Mouse (Mus musculus) liver, embryonic 15.5 days (tissue): Measurements from ENCODE around the gene Pdlim1. TPM values are rescaled to one million over a fixed set of nuclear protein-coding genes. Genes with fewer than 3 reads are reported as not detected.
A peak's percentile ranks its signal among the peaks of the same experiment; 100 is the strongest.

Experiments
- ATAC-seq: fragments of 200-750 bp; cut with Nextera tagmentation; 2 replicates; pipeline ENCODE4 v1.8.0; 2017; ENCODE audit warnings: moderate number of reproducible peaks, mild to moderate bottlenecking, moderate library complexity; ENCODE audit not compliant: insufficient read depth
- H3K27ac ChIP-seq: fragments of 300-500 bp; sonication (generic); replicated peaks from 2 replicates; pipeline ENCODE4 v1.5.1; 2015; ENCODE audit warnings: mild to moderate bottlenecking, inconsistent platforms
- H3K27me3 ChIP-seq: fragments of 300-500 bp; sonication (generic); 2 replicates; pipeline ENCODE4 v1.6.1; 2015; ENCODE audit warnings: mild to moderate bottlenecking, inconsistent platforms
- H3K36me3 ChIP-seq: fragments of 300-500 bp; sonication (generic); replicated peaks from 2 replicates; pipeline ENCODE4 v1.6.1; 2015; ENCODE audit warnings: moderate library complexity, mild to moderate bottlenecking, inconsistent platforms
- H3K4me1 ChIP-seq: fragments of 300-500 bp; sonication (generic); replicated peaks from 2 replicates; pipeline ENCODE4 v1.6.1; 2015; ENCODE audit warnings: inconsistent platforms
- H3K4me2 ChIP-seq: fragments of 300-500 bp; sonication (generic); 2 replicates; pipeline ENCODE4 v1.6.1; 2015; ENCODE audit warnings: moderate library complexity, mild to moderate bottlenecking, inconsistent platforms
- H3K4me3 ChIP-seq: fragments of 300-500 bp; sonication (generic); replicated peaks from 2 replicates; pipeline ENCODE4 v1.5.1; 2015; ENCODE audit warnings: mild to moderate bottlenecking, inconsistent platforms
- H3K9ac ChIP-seq: fragments of 300-500 bp; sonication (generic); 2 replicates; pipeline ENCODE4 v1.6.1; 2015; ENCODE audit warnings: moderate library complexity, mild to moderate bottlenecking, inconsistent platforms
- H3K9me3 ChIP-seq: fragments of 300-500 bp; sonication (generic); replicated peaks from 2 replicates; pipeline ENCODE4 v1.6.1; 2016; ENCODE audit warnings: inconsistent platforms
- WGBS: fragments of 180-500 bp; shearing (Covaris S2); methylation state at CpG from one replicate; pipeline ENCODE4 v1.1.7; 2015; ENCODE audit warnings: mixed read lengths; ENCODE audit not compliant: insufficient replicate concordance; 5-methylcytosine and 5-hydroxymethylcytosine counted together
- polyA plus RNA-seq: library from polyadenylated mRNA; unstranded; fragments of >200 nt; fragmentation: Nextera tagmentation; extraction: Ambion mirVana; gene quantifications from 2 replicates; pipeline ENCODE4 v1.2.1, GENCODE M21; 2015

The Pdlim1 gene
- polyA plus RNA-seq, 1 experiment from 2014 or later = 70.4 TPM

GRCm38 (mm10) chr19:40302916-40303315, 31.3 kb upstream of the Pdlim1 start:
- Histone ChIP-seq H3K9ac (no peak overlapping the region), H3K36me3 (0 out of 2 replicates have a peak, but pooled peaks cover 7% of the 10 kb centered on the region), H3K9me3 (no peaks in the 10 kb centered on the region), H3K4me3 (no peak overlapping the region), H3K4me2 (no peak overlapping the region), H3K4me1 (peaks cover 45% of the 10 kb centered on the region), H3K27ac (no peak overlapping the region), H3K27me3 (no peaks in the 10 kb centered on the region)
- no peak for ATAC-seq
- 84% methylated on average over 9 of the region's 9 CpGs for WGBS

DNA sequence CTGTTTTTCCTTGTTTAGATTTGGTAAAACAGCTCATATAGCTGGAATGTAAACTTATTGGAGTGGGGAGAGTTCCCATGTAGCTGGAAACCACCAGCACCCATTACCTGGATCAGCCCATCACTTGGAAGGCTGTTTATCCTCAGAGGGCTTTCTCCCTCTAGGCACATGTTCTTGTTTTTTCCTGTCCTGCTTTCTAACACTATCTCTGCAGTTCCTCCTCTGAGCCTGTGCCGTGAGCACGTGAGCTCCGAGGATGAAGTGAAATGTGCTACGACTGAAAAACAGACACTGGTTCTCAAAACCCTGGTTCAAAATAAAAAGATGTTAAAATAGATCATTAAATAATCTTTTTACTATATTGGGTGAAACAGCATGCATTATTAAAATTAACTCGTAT, 30.8 kb upstream of the Pdlim1 start:
- Histone ChIP-seq H3K27ac (no peak overlapping the region), H3K27me3 (no peaks in the 10 kb centered on the region), H3K4me3 (no peak overlapping the region), H3K4me1 (peaks cover 46% of the 10 kb centered on the region), H3K9ac (no peak overlapping the region), H3K36me3 (0 out of 2 replicates have a peak, but pooled peaks cover 7% of the 10 kb centered on the region), H3K9me3 (no peaks in the 10 kb centered on the region), H3K4me2 (no peak overlapping the region)
- ATAC-seq = no peak
- 60% methylated on average over 5 of the region's 5 CpGs for WGBS

GRCm38 (mm10) chr19:40299983-40300759, 28.5 kb upstream of the Pdlim1 start:
- no peak for ATAC-seq
- Histone ChIP-seq H3K9ac (no peak overlapping the region), H3K4me1 (peaks cover 61% of the 10 kb centered on the region), H3K4me3 (no peak overlapping the region), H3K27ac (no peak overlapping the region), H3K4me2 (no peak overlapping the region), H3K36me3 (peaks cover 11% of the 10 kb centered on the region; the same call in 1 of the 2 replicates), H3K27me3 (no peaks in the 10 kb centered on the region), H3K9me3 (no peaks in the 10 kb centered on the region)
- WGBS = 62% methylated on average over 12 of the region's 12 CpGs

DNA sequence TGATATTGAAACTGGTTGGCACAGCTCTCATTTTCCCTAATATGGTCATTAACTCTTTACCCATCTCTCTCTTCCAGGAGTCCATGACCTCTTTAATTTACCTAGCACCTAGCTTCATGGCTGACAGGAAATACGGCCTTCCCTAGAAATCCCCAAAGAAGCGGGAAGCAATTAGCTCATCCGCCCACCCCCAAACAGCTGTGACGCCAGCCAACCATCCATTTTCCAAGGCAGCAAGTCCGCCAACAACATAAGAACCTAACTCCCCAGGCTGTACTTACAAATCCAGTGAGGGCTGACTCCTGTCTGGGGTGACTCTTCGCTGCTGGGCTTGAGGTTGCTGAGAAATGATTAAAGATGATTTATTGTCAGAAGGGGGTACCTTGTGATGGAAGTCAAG, 27.5 kb upstream of the Pdlim1 start:
- Histone ChIP-seq H3K27me3 (no peaks in the 10 kb centered on the region), H3K4me3 (no peak overlapping the region), H3K9me3 (no peaks in the 10 kb centered on the region), H3K4me1 (peaks cover 64% of the 10 kb centered on the region), H3K4me2 (no peak overlapping the region), H3K9ac (no peak overlapping the region), H3K36me3 (peaks cover 15% of the 10 kb centered on the region; the same call in 1 of the 2 replicates), H3K27ac (no peak overlapping the region)
- ATAC-seq = no peak
- WGBS = 81% methylated on average over 6 of the region's 6 CpGs

DNA sequence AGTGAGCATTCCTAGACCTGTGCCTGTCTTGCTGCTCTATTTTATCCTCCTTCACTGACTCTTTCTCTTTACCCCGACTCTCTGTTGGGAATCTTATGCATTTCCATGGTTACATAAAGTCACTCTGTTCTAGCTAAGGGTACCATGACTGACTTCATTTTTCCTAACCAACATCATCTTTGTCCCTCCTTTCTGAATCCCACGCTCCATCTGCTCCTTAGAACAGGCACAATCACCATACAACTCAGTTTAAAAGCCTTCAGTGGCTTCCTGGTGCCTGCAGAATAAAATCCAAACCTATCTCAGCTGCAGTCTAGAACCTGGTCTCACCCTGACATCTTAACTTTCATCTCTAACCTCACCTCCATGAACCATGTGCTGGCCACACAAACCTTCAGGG, 26.9 kb upstream of the Pdlim1 start:
- peaks cover 64% of the 10 kb centered on the region for H3K4me1 ChIP-seq
- peaks cover 11% of the 10 kb centered on the region; the same call in 1 of the 2 replicates for H3K36me3 ChIP-seq
- peak overlapping the region; percentile 60 for H3K4me2 ChIP-seq
- 0 out of 2 replicates have a peak overlapping the region, but pooled peaks have one; percentile 6 for H3K9ac ChIP-seq
- no peak for ATAC-seq
- no peaks in the 10 kb centered on the region for H3K27me3 ChIP-seq
- H3K27ac ChIP-seq = peak overlapping the region; percentile 84
- H3K4me3 ChIP-seq = peak overlapping the region; percentile 28; the same call in 1 of the 2 replicates
- WGBS = 77% methylated on average over 2 of the region's 2 CpGs
- no peaks in the 10 kb centered on the region for H3K9me3 ChIP-seq

DNA sequence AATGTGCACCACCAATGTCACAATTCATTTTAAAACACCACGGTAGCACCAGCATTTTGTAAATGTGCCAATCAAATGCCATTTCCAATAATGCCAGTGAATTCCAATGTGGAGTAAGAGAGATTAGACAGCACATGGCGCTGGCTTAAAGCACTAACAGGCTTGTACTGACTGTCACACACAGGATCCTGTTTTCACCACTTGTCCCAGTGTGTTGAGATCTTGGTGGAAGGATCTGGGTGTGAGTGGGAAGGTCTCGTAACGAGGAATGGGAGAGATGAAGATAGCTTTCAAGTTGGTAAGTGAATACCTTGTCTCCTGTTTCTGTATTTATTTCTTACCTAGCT, 26.1 kb upstream of the Pdlim1 start:
- H3K9me3 ChIP-seq = no peaks in the 10 kb centered on the region
- 26% methylated on average over 4 of the region's 4 CpGs for WGBS
- no peaks in the 10 kb centered on the region for H3K27me3 ChIP-seq
- H3K4me3 ChIP-seq = peak overlapping the region; percentile 28
- H3K4me2 ChIP-seq = peak overlapping the region; percentile 60
- H3K27ac ChIP-seq = peak overlapping the region; percentile 84
- H3K4me1 ChIP-seq = peaks cover 62% of the 10 kb centered on the region
- 0 out of 2 replicates have a peak overlapping the region, but pooled peaks have one; percentile 6 for H3K9ac ChIP-seq
- H3K36me3 ChIP-seq = peaks cover 11% of the 10 kb centered on the region; the same call in 1 of the 2 replicates
- ATAC-seq = peak; percentile 26

DNA sequence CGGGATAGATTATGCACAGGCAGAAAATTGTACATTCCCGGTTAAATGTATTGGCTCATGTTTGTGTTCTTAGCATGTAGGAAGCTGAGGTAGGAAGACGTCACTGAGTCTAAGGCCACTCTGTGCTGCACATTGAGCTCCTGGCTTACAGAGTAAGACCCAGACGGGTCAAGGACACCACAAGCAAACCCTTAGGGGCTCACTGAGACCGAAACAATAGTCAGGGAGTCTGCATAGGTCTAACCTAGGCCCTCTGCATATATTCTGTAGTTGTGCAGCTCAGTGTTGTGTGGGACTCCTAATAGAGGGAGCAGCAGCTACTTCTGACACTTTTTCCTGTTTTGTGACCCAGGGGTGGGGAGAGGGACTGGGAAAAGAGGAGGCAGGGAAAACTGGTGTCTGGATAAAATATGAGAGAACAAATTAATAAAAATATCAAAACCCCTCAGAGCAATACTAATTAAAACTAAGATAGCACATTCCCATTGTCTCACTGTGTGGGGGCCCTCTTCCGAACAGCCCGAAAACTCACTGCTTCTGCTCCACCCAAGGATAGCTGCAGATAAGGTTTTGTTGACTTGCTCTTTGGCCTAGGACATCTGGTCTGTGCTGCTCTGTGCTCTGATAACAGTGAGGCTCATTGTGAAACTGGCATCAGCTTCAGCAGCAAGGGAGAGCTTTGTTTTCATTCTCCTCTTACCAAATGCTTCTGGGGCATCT, 25.6 kb upstream of the Pdlim1 start:
- H3K4me2 ChIP-seq = peak overlapping the region; percentile 60
- 32% methylated on average over 7 of the region's 7 CpGs for WGBS
- H3K4me3 ChIP-seq = peak overlapping the region; percentile 28
- H3K27ac ChIP-seq = peak overlapping the region; percentile 84
- H3K27me3 ChIP-seq = no peaks in the 10 kb centered on the region
- H3K9me3 ChIP-seq = no peaks in the 10 kb centered on the region
- peaks cover 11% of the 10 kb centered on the region; the same call in 1 of the 2 replicates for H3K36me3 ChIP-seq
- ATAC-seq = peak; percentile 96
- no peak overlapping the region for H3K9ac ChIP-seq
- H3K4me1 ChIP-seq = peaks cover 61% of the 10 kb centered on the region

GRCm38 (mm10) chr19:40294231-40294630, 22.6 kb upstream of the Pdlim1 start:
- no peak overlapping the region for H3K27ac ChIP-seq
- H3K9ac ChIP-seq = no peak overlapping the region
- no peaks in the 10 kb centered on the region for H3K27me3 ChIP-seq
- H3K36me3 ChIP-seq = peaks cover 8% of the 10 kb centered on the region; the same call in 1 of the 2 replicates
- H3K9me3 ChIP-seq = no peaks in the 10 kb centered on the region
- no peak overlapping the region for H3K4me3 ChIP-seq
- no peak for ATAC-seq
- 35% methylated on average over 1 of the region's 1 CpGs for WGBS
- H3K4me2 ChIP-seq = no peak overlapping the region
- H3K4me1 ChIP-seq = peaks cover 47% of the 10 kb centered on the region

GRCm38 (mm10) chr19:40293791-40294190, 22.1 kb upstream of the Pdlim1 start:
- 85% methylated on average over 6 of the region's 6 CpGs for WGBS
- H3K36me3 ChIP-seq = peaks cover 8% of the 10 kb centered on the region; the same call in 1 of the 2 replicates
- H3K27ac ChIP-seq = no peak overlapping the region
- H3K4me1 ChIP-seq = peaks cover 43% of the 10 kb centered on the region
- no peak overlapping the region for H3K4me2 ChIP-seq
- H3K9ac ChIP-seq = no peak overlapping the region
- H3K4me3 ChIP-seq = no peak overlapping the region
- ATAC-seq = no peak
- no peaks in the 10 kb centered on the region for H3K9me3 ChIP-seq
- H3K27me3 ChIP-seq = no peaks in the 10 kb centered on the region

GRCm38 (mm10) chr19:40290099-40290724, 18.6 kb upstream of the Pdlim1 start:
- no peak overlapping the region for H3K9ac ChIP-seq
- H3K27me3 ChIP-seq = no peaks in the 10 kb centered on the region
- H3K9me3 ChIP-seq = no peaks in the 10 kb centered on the region
- H3K4me1 ChIP-seq = peaks cover 9% of the 10 kb centered on the region
- H3K36me3 ChIP-seq = 0 out of 2 replicates have a peak, but pooled peaks cover 4% of the 10 kb centered on the region
- WGBS = 74% methylated on average over 6 of the region's 6 CpGs
- no peak overlapping the region for H3K27ac ChIP-seq
- ATAC-seq = no peak
- no peak overlapping the region for H3K4me3 ChIP-seq
- no peak overlapping the region for H3K4me2 ChIP-seq

GRCm38 (mm10) chr19:40288415-40288814, 16.8 kb upstream of the Pdlim1 start:
- WGBS = 81% methylated on average over 9 of the region's 9 CpGs
- no peaks in the 10 kb centered on the region for H3K36me3 ChIP-seq
- H3K9me3 ChIP-seq = no peaks in the 10 kb centered on the region
- peaks cover 5% of the 10 kb centered on the region; the same call in 1 of the 2 replicates for H3K4me1 ChIP-seq
- ATAC-seq = no peak
- H3K27me3 ChIP-seq = no peaks in the 10 kb centered on the region
- H3K9ac ChIP-seq = no peak overlapping the region
- H3K4me3 ChIP-seq = no peak overlapping the region
- no peak overlapping the region for H3K4me2 ChIP-seq
- no peak overlapping the region for H3K27ac ChIP-seq
